Mouse (Mus musculus): ENCODE measurements at regions not wholly inside any gene's neighbourhood (a gene's known extent, or its start where the extent isn't known, plus 50 kb on each side); places are given as distances from the start of the nearest gene placed in this dataset.

GRCm38 (mm10) chr9:94432144-94432747 is 105.6 kb downstream of the 1190002N15Rik start:
- TF ChIP-seq CTCF (IDR thresholded peaks at IDR 0.05; ENCODE audit: insufficient read depth, low read length) (no peak), POLR2A (IDR thresholded peaks at IDR 0.05; ENCODE audit: borderline replicate concordance, extremely low read depth, low read depth, low read length) (no peak)
